Mouse (Mus musculus) kidney, adult 2 months (tissue): ENCODE data around the gene Hmcn1.

ENCODE experiments used
- CTCF ChIP-seq: fragments of 200-500 bp; conservative IDR thresholded peaks from 2 replicates; pipeline ENCODE4 v1.5.1; 2011; ENCODE audit warnings: low read depth, mild to moderate bottlenecking, control low read depth, low read length, moderate library complexity, mixed read lengths; ENCODE audit not compliant: insufficient read depth, insufficient read length
- POLR2A ChIP-seq: fragments of 200-500 bp; IDR thresholded peaks from one replicate; pipeline ENCODE4 v1.6.1; 2011; ENCODE audit warnings: low read depth, low read length, control low read depth

- no peak for TF ChIP-seq CTCF
- no peak for TF ChIP-seq POLR2A
These were observed 311.2 kb downstream of the Hmcn1 start for GRCm38 (mm10) chr1:150682044-150682443.
